Mouse (Mus musculus) embryonic fibroblast, embryonic 13.5 days (primary cell): ENCODE measurements around the gene Gm20661.

Source experiments
- CTCF ChIP-seq: IDR thresholded peaks from 2 replicates; pipeline ENCODE4 v1.5.1; 2011; ENCODE audit warnings: mild to moderate bottlenecking, control low read depth, low read length, moderate library complexity, borderline replicate concordance; ENCODE audit not compliant: insufficient read depth
- POLR2A ChIP-seq: IDR thresholded peaks from 2 replicates; pipeline ENCODE4 v1.6.1; 2011; ENCODE audit warnings: low read depth, mild to moderate bottlenecking, control low read depth, low read length, moderate library complexity

DNA sequence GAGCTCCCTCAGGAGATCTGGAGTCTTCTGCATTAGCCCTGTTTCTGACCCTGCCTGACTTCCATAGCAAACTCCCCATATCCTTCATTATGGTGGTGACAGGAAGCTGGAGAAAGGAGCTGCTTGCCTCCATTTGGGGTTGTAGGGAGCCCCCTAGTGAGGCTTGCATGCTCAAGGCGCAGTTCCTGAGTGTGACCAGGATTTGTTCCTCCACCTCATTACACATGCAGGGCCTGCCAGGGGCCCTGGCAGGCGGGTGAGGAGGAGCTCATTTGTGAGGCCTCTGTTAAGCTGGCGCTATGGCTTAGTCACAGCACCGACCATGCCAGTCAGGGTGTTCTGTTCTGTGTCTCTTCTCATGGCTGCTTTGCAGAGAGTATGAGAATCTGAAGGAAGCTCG lies 21.0 kb upstream of the Gm20661 start:
- peak; percentile 34; the same call in 1 of the 2 replicates for TF ChIP-seq CTCF
- no peak for TF ChIP-seq POLR2A
